Mouse (Mus musculus) cerebellum, postnatal 10 days (tissue): Measurements from ENCODE around the gene Timp2.
A peak's percentile ranks its signal among the peaks of the same experiment; 100 is the strongest.
"Not testable (repeated sequence)": the region's sequence is repeated elsewhere in the genome, so short reads cannot be mapped to it uniquely, and the experiment has no call there.

Experiments
- DNase-seq, 2 experiments: peaks; one replicate each; pipeline ENCODE4 v3.0.0; 2021; ENCODE audit warnings: mixed read lengths in 2 of 2

The Timp2 gene

GRCm38 (mm10) chr11:118330777-118331176 is 24.8 kb downstream of the Timp2 start:
- DNase-seq: no peak

GRCm38 (mm10) chr11:118330361-118330760 is 25.2 kb downstream of the Timp2 start:
- no peak for DNase-seq

GRCm38 (mm10) chr11:118328947-118329346 is 26.6 kb downstream of the Timp2 start:
- no peak for DNase-seq

DNA sequence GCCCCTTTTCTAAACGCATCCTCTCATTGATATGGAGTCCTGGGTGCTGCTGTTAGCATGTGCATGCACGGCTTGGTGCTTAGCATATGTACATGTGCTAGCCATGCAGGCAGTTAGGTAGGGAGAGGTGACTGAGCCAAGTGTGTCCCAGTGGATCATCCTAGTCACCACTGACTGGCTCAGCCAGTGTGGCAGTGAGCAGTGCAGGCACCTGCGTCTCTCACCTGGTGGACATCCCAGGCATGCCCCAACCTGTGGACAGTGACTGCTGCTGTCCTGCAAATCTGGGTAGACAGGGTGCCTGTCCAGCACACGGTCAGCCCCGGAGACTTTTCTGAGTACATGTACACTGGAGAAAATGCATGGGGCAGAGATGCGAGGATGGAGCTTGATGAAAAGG is 27.0 kb downstream of the Timp2 start:
- peak in 1 of 2 experiments; percentile 31 for DNase-seq

DNA sequence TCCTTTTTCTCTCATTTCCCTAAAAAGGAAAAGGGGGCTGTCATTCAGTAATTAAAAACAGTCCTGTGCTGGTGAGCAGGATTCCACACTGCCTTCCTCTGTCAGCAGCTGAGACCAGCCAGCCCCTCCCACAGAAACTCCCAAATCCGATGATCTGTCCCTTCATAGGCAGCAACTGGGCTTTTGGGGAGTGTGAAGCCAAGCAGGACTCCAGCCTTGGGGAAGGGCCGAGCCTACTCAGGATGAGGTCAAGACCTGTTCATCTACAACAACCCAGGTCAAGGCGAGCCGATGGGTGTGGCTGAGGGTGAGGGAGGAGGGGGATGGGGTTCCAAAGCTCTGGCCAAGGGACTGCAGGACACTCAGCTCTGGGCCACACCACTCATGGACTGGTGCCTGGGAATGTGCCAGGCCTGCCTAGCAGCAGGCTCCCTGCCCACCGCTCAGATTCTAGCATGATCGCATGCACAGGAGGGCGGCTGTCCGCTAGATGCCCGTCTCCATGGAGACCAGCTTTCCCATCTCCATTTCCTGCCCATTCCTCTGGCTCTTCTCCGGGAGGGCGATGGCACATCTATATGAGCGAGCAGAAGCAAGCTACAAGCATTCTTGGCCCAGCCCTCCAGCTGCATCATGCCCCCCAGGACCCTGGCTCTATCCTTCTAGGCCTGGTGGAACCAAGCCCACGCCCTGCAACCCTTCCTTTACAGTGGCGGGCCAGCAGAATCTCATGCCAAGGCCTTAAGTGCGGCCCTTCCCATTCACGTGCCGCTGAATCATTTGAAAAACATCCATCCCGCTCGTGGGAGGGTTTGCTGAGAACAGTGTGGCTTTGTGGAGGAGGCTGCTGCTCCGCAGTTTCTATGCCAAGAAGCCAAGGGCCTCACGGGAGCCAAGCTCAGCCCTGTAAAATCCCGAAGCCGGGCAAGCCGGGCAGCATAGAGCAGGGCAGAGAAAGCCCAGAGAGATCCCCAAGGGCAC is 28.3 kb downstream of the Timp2 start:
- DNase-seq: peak; percentile 94 to 97

DNA sequence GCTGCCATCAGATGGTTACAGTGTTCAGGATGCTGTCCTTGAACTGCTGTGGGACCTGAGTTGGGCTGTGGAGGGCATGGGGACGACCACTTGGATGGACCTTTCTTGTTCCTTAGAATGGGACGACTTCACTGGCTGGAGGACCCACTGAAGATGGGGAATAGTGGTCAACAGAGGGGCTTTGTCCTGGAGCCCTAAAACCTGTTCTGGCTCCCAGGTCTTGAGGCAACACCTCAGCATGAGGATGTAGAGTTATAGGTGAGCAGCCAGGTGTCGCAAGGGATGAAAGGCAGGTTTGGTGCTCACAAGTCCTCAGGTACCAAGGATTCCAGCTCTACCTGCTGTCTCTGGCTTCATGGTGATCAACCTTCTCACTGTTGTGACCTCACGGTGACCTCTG is 29.0 kb downstream of the Timp2 start:
- peak in 1 of 2 experiments; percentile 25 for DNase-seq

GRCm38 (mm10) chr11:118324541-118324940 is 31.0 kb downstream of the Timp2 start:
- DNase-seq: no peak

GRCm38 (mm10) chr11:118323974-118324373 is 31.6 kb downstream of the Timp2 start:
- no peak for DNase-seq

DNA sequence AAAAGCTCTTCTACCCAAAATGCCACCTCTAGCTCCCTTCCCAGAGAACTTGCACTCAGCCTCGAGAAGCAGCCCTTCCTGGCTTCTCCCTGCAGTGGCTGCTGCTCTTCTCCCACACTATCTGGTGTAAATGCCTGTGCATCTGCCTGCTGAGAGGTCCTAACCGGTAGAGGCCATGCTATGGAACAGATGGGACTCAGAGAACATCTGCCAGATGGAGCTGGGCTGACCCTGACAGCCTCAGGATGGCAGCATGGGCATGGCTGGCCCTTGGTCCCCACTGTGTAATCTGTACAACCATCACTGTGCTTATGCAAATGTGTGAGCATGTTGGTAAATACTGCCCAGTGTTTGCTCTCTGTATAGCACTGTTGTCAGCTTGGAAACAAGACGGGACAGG is 32.9 kb downstream of the Timp2 start:
- DNase-seq: peak in 1 of 2 experiments; percentile 49

GRCm38 (mm10) chr11:118321971-118322370 is 33.6 kb downstream of the Timp2 start:
- no peak for DNase-seq

- DNase-seq: no peak
These were observed 34.0 kb downstream of the Timp2 start for GRCm38 (mm10) chr11:118321500-118321899.

- DNase-seq: peak; percentile 67 to 71
These were observed 36.9 kb downstream of the Timp2 start for GRCm38 (mm10) chr11:118318678-118319077.

DNA sequence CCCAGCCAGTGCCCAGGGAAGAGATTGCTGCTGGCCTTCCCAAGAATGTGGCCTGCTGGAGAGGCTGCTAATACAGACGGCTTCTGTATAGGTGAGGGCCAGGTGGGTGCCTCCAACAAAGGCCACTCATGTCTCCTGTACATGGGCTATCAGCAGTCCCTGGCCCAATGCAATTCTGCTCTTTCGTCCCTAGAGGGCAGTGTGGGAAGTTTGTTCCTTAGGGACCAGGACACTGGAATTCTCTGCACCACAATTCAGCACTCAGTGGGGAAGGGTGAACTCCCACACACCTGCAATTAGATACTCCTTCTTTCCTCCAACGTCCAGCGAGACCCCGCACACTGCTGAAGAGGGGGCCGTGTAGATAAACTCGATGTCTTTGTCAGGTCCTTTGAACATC is 38.4 kb downstream of the Timp2 start:
- peak; percentile 78 to 87 for DNase-seq

- no peak for DNase-seq
These were observed 39.2 kb downstream of the Timp2 start for GRCm38 (mm10) chr11:118316231-118316806.

DNA sequence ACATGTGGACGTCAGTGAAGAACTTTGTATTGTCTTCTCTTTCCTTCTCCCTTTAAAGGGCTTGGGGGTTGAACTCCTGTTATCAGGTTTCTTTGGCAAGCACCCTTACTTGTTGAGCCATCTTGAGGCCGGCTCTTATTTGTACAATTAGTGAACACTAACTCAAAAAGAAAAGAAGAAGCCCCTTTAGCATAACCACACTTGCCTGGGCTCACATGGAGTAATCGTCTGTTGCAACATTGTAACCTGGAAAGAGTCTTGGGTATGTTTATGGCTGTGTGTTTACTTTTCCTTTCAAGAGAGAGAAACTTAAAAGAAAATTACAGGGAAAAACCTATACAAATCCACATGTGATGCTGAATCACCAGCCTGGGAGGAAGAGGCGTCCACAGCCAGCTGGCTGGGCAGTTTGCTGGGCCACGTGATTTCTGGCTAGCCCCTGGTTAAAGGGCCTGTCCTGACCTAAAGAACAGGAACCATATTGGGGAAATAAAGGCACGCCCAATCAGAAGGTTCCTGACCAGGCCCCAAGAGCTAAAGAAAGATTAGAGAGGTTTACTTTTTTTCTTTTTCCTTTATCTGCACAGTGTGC is 43.3 kb downstream of the Timp2 start:
- no peak for DNase-seq

- not testable (repeated sequence) for DNase-seq
These were observed 47.6 kb downstream of the Timp2 start for GRCm38 (mm10) chr11:118307962-118308361.

DNA sequence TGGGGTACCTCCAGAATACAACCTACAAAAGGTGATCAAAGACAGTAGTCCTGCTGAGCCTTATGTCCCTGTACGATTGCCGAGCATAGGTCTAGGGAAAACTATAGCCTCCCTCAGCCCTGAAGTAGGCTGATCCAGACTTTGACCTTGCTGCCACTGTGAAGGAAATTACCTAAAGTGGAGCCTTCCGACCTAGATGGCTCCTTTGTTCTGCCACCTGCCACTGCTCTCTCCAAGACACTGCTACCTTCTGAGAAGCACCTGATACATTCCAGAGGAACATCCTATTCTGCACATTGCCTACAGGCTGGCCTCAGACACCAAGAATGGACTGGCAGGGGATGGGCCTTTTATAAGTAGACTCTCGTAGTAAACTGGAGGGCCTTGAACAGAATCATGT is 51.6 kb downstream of the Timp2 start:
- not testable (repeated sequence) for DNase-seq

DNA sequence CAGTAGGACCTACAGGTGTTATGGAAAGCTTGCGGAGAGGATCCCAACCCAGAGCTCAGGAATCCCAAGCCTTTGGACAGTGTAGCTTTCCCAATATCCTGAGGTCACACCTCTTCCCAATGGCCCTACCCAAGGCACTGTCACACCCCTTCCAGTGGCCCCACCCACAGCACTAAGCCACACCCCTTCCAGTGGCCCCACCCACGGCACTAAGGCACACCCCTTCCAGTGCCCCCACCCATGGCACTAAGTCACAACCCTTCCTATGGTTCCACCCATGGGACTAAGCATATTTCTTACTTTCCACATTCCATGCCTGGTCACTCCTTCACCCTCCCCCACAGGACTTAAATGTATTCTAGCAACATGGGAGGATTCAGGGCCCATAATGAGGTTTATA is 56.7 kb downstream of the Timp2 start:
- no peak for DNase-seq

DNA sequence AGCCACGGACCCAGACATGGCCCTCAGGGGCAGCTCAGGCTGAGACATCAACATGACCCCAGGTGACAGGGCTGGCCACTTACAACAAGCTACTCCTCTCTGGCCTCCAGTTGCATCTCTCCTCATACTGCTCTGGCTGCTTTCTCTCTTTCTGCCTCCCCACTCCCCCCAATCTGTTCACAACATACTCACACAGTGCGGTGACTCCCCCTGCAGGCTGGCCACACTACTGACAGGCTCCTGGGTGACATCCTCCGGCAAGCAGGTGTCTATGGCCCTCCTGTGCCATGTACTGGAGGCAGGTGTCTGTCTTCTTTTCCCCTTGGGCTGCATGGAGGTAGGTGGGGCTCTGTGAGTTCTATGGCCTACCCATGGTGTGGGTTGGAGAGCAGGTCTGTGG is 57.6 kb downstream of the Timp2 start:
- DNase-seq: peak in 1 of 2 experiments; percentile 53

- DNase-seq: no peak
These were observed 60.5 kb downstream of the Timp2 start for GRCm38 (mm10) chr11:118295026-118295425.

- peak; percentile 74 to 80 for DNase-seq
These were observed 62.9 kb downstream of the Timp2 start for GRCm38 (mm10) chr11:118292671-118293070.

- DNase-seq: peak; percentile 100
These were observed 65.3 kb downstream of the Timp2 start, which contains the start of gene Usp36 for GRCm38 (mm10) chr11:118289999-118290889. TSS of gene Usp36 (minus strand) at chr11:118290244.
